Mouse (Mus musculus): ENCODE measurements around the gene Men1.
A peak's percentile ranks its signal among the peaks of the same experiment; 100 is the strongest.
"Not testable (repeated sequence)": the region's sequence is repeated elsewhere in the genome, so short reads cannot be mapped to it uniquely, and the experiment has no call there.

The Men1 gene

GRCm38 (mm10) chr19:6304787-6305516 lies 29.8 kb upstream of the Men1 start:
- peak; percentile 93 for DNase-seq (ENCODE audit: low spot score)

- DNase-seq (ENCODE audit: low spot score), result no peak
Observed at GRCm38 (mm10) chr19:6305517-6306115, 29.2 kb upstream of the Men1 start.

- DNase-seq (ENCODE audit: low spot score), result peak; percentile 84
Observed at GRCm38 (mm10) chr19:6306137-6306551, 28.6 kb upstream of the Men1 start, which contains the start of gene Cdc42bpg. Cdc42bpg (plus strand) TSS chr19:6306456.

GRCm38 (mm10) chr19:6306586-6306985 lies 28.2 kb upstream of the Men1 start:
- DNase-seq (ENCODE audit: low spot score), result peak; percentile 78

- DNase-seq (ENCODE audit: low spot score), result no peak
Observed at GRCm38 (mm10) chr19:6307733-6308531, 26.8 kb upstream of the Men1 start.

GRCm38 (mm10) chr19:6310181-6310580 lies 24.6 kb upstream of the Men1 start:
- no peak for DNase-seq (ENCODE audit: low spot score)

GRCm38 (mm10) chr19:6311783-6312182 lies 23.0 kb upstream of the Men1 start:
- not testable (repeated sequence) for DNase-seq (ENCODE audit: low spot score)

GRCm38 (mm10) chr19:6313796-6314195 lies 21.0 kb upstream of the Men1 start:
- no peak for DNase-seq (ENCODE audit: low spot score)

- DNase-seq (ENCODE audit: low spot score), result no peak
Observed at GRCm38 (mm10) chr19:6314513-6314912, 20.3 kb upstream of the Men1 start.

- no peak for DNase-seq (ENCODE audit: low spot score)
Observed at GRCm38 (mm10) chr19:6315573-6315972, 19.2 kb upstream of the Men1 start.

GRCm38 (mm10) chr19:6318145-6318544 lies 16.6 kb upstream of the Men1 start:
- DNase-seq (ENCODE audit: low spot score), result no peak

GRCm38 (mm10) chr19:6321358-6321757 lies 13.4 kb upstream of the Men1 start:
- DNase-seq (ENCODE audit: low spot score), result no peak

- no peak for DNase-seq (ENCODE audit: low spot score)
Observed at GRCm38 (mm10) chr19:6321786-6322621, 12.8 kb upstream of the Men1 start.

- no peak for DNase-seq (ENCODE audit: low spot score)
Observed at GRCm38 (mm10) chr19:6324751-6325150, 10.0 kb upstream of the Men1 start.

- no peak for DNase-seq (ENCODE audit: low spot score)
Observed at GRCm38 (mm10) chr19:6331178-6331577, 3.6 kb upstream of the Men1 start.

- DNase-seq (ENCODE audit: low spot score), result peak; percentile 91
Observed at GRCm38 (mm10) chr19:6331719-6332516, 2.9 kb upstream of the Men1 start.

GRCm38 (mm10) chr19:6333761-6334595 lies 801 bp upstream of the Men1 start:
- no peak for DNase-seq (ENCODE audit: low spot score)

- DNase-seq (ENCODE audit: low spot score), result no peak
Observed at GRCm38 (mm10) chr19:6335458-6335827, 664 bp downstream of the Men1 start.

- no peak for DNase-seq (ENCODE audit: low spot score)
Observed at GRCm38 (mm10) chr19:6336920-6337319, 2.1 kb downstream of the Men1 start.

- no peak for DNase-seq (ENCODE audit: low spot score)
Observed at GRCm38 (mm10) chr19:6338171-6338570, 3.4 kb downstream of the Men1 start.
